Mouse (Mus musculus): ENCODE measurements at regions not wholly inside any gene's neighbourhood (a gene's known extent, or its start where the extent isn't known, plus 50 kb on each side); places are given as distances from the start of the nearest gene placed in this dataset.
A peak's percentile ranks its signal among the peaks of the same experiment; 100 is the strongest.
"Not testable (repeated sequence)": the region's sequence is repeated elsewhere in the genome, so short reads cannot be mapped to it uniquely, and the experiment has no call there.

- H3K4me3 ChIP-seq (replicated peaks; ENCODE audit: low read depth, low read length), result no peak overlapping the region
- H3K36me3 ChIP-seq (ENCODE audit: control insufficient read depth, insufficient read depth, low read length), result no peaks in the 10 kb centered on the region
- no peak for ATAC-seq (ENCODE audit: low FRiP score, low TSS enrichment)
- DNase-seq, result peak; percentile 3
- H3K9ac ChIP-seq (replicated peaks; ENCODE audit: low read length), result no peak overlapping the region
- WGBS, result 61% methylated on average over 4 of the region's 4 CpGs
- H3K27me3 ChIP-seq (ENCODE audit: control insufficient read depth, insufficient read depth, low read length), result no peaks in the 10 kb centered on the region
- no peaks in the 10 kb centered on the region for H3K4me1 ChIP-seq (ENCODE audit: control insufficient read depth, insufficient read depth, low read length)
- no peak overlapping the region for H3K27ac ChIP-seq (replicated peaks; ENCODE audit: low read depth, low read length)
- H3K4me2 ChIP-seq (ENCODE audit: low read length), result no peak overlapping the region
- no peaks in the 10 kb centered on the region for H3K9me3 ChIP-seq (ENCODE audit: control insufficient read depth, low read length)
Observed at GRCm38 (mm10) chr12:62631888-62632490, 1109.0 kb downstream of the Lrfn5 start.

GRCm38 (mm10) chr12:62664602-62665001, 1141.7 kb downstream of the Lrfn5 start:
- H3K36me3 ChIP-seq (ENCODE audit: control insufficient read depth, insufficient read depth, low read length), result no peaks in the 10 kb centered on the region
- no peak overlapping the region for H3K4me3 ChIP-seq (replicated peaks; ENCODE audit: low read depth, low read length)
- ATAC-seq (ENCODE audit: low FRiP score, low TSS enrichment) (no peak), DNase-seq (no peak)
- H3K4me2 ChIP-seq (ENCODE audit: low read length), result no peak overlapping the region
- H3K9ac ChIP-seq (replicated peaks; ENCODE audit: low read length), result no peak overlapping the region
- H3K27me3 ChIP-seq (ENCODE audit: control insufficient read depth, insufficient read depth, low read length), result no peaks in the 10 kb centered on the region
- 78% methylated on average over 1 of the region's 1 CpGs for WGBS
- H3K27ac ChIP-seq (replicated peaks; ENCODE audit: low read depth, low read length), result no peak overlapping the region
- no peaks in the 10 kb centered on the region for H3K9me3 ChIP-seq (ENCODE audit: control insufficient read depth, low read length)
- H3K4me1 ChIP-seq (ENCODE audit: control insufficient read depth, insufficient read depth, low read length), result no peaks in the 10 kb centered on the region

GRCm38 (mm10) chr12:62707198-62707597, 1184.2 kb downstream of the Lrfn5 start:
- not testable (repeated sequence) for ATAC-seq (ENCODE audit: low FRiP score, low TSS enrichment); DNase-seq; H3K4me1 ChIP-seq (ENCODE audit: control insufficient read depth, insufficient read depth, low read length); H3K27ac ChIP-seq (replicated peaks; ENCODE audit: low read depth, low read length); H3K9ac ChIP-seq (replicated peaks; ENCODE audit: low read length); H3K4me2 ChIP-seq (ENCODE audit: low read length); H3K4me3 ChIP-seq (replicated peaks; ENCODE audit: low read depth, low read length); H3K36me3 ChIP-seq (ENCODE audit: control insufficient read depth, insufficient read depth, low read length); H3K9me3 ChIP-seq (ENCODE audit: control insufficient read depth, low read length); H3K27me3 ChIP-seq (ENCODE audit: control insufficient read depth, insufficient read depth, low read length)
- WGBS, result 49% methylated on average over 1 of the region's 1 CpGs

All from midbrain, embryonic 14.5 days (tissue).